Mouse (Mus musculus): ENCODE measurements around the gene Thap7. TPM values are rescaled to one million over a fixed set of nuclear protein-coding genes. Genes with fewer than 3 reads are reported as not detected.
A peak's percentile ranks its signal among the peaks of the same experiment; 100 is the strongest.

Gene Thap7
- total and polyA plus RNA-seq, 2 experiments from 2014 or later = 64.4 to 71.0 TPM

- Histone ChIP-seq H3K4me3 (ENCODE audit: low read depth, low read length) (no peak overlapping the region), H3K9ac (no peak overlapping the region), H3K27ac (ENCODE audit: low read depth, low read length) (no peak overlapping the region), H3K36me3 (ENCODE audit: insufficient read depth) (peaks cover 13% of the 10 kb centered on the region), H3K9me3 (ENCODE audit: low read length) (no peaks in the 10 kb centered on the region), H3K4me1 (ENCODE audit: insufficient read depth) (peaks cover 14% of the 10 kb centered on the region), H3K27me3 (ENCODE audit: insufficient read depth, low read length) (no peaks in the 10 kb centered on the region), H3K4me2 (ENCODE audit: low read depth) (no peak overlapping the region)
- no peak for TF ChIP-seq CTCF (IDR thresholded peaks at IDR 0.05; ENCODE audit: low read depth)
- ATAC-seq = no peak
- 79% methylated on average over 14 of the region's 14 CpGs for WGBS
- no peak for DNase-seq
Measured at GRCm38 (mm10) chr16:17532676-17533329, 1.9 kb upstream of the Thap7 start.

DNA sequence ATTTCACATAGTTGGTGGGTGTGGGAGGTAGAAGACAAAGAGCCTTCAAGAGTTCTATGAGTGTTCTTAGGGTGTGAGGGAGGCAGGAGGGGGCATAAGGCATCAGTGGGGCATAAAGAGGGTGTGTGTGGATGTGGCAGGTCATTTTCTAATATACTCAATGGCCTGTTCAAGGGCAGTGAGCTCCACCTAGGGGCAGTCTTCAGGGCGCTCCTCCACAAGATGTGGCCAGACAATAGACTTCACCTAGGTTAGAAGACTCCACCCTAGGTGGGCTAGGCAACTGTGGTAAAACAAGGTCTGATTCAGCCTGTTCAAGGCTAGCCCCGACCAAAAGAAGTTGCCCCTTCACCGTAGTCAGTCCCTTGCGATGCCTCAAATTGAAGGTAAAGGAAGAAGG is 1.3 kb upstream of the Thap7 start:
- Histone ChIP-seq H3K36me3 (ENCODE audit: insufficient read depth) (peaks cover 18% of the 10 kb centered on the region), H3K27me3 (ENCODE audit: insufficient read depth, low read length) (no peaks in the 10 kb centered on the region), H3K9ac (no peak overlapping the region), H3K9me3 (ENCODE audit: low read length) (no peaks in the 10 kb centered on the region), H3K4me1 (ENCODE audit: insufficient read depth) (peaks cover 14% of the 10 kb centered on the region), H3K4me2 (ENCODE audit: low read depth) (no peak overlapping the region), H3K27ac (ENCODE audit: low read depth, low read length) (no peak overlapping the region), H3K4me3 (ENCODE audit: low read depth, low read length) (no peak overlapping the region)
- no peak for ATAC-seq
- TF ChIP-seq CTCF (IDR thresholded peaks at IDR 0.05; ENCODE audit: low read depth) = peak; percentile 40
- WGBS = 68% methylated on average over 4 of the region's 4 CpGs
- no peak for DNase-seq

GRCm38 (mm10) chr16:17529981-17530586 is 852 bp downstream of the Thap7 start:
- Histone ChIP-seq H3K36me3 (ENCODE audit: insufficient read depth) (peaks cover 40% of the 10 kb centered on the region), H3K27ac (ENCODE audit: low read depth, low read length) (peak overlapping the region; percentile 100), H3K9ac (peak overlapping the region; percentile 93), H3K4me1 (ENCODE audit: insufficient read depth) (peaks cover 14% of the 10 kb centered on the region), H3K9me3 (ENCODE audit: low read length) (no peaks in the 10 kb centered on the region), H3K4me2 (ENCODE audit: low read depth) (peak overlapping the region; percentile 89), H3K4me3 (ENCODE audit: low read depth, low read length) (peak overlapping the region; percentile 72), H3K27me3 (ENCODE audit: insufficient read depth, low read length) (no peaks in the 10 kb centered on the region)
- WGBS = 14% methylated on average over 17 of the region's 17 CpGs
- no peak for ATAC-seq
- peak; percentile 10 for DNase-seq
- no peak for TF ChIP-seq CTCF (IDR thresholded peaks at IDR 0.05; ENCODE audit: low read depth)

GRCm38 (mm10) chr16:17528276-17528675 is 2.7 kb downstream of the Thap7 start:
- H3K9ac ChIP-seq = no peak overlapping the region
- peaks cover 55% of the 10 kb centered on the region for H3K36me3 ChIP-seq (ENCODE audit: insufficient read depth)
- no peaks in the 10 kb centered on the region for H3K27me3 ChIP-seq (ENCODE audit: insufficient read depth, low read length)
- no peak overlapping the region for H3K27ac ChIP-seq (ENCODE audit: low read depth, low read length)
- no peak overlapping the region for H3K4me3 ChIP-seq (ENCODE audit: low read depth, low read length)
- DNase-seq (no peak), ATAC-seq (no peak)
- WGBS = 86% methylated on average over 13 of the region's 13 CpGs
- TF ChIP-seq CTCF (IDR thresholded peaks at IDR 0.05; ENCODE audit: low read depth) = no peak
- peaks cover 14% of the 10 kb centered on the region for H3K4me1 ChIP-seq (ENCODE audit: insufficient read depth)
- H3K9me3 ChIP-seq (ENCODE audit: low read length) = no peaks in the 10 kb centered on the region
- H3K4me2 ChIP-seq (ENCODE audit: low read depth) = no peak overlapping the region

DNA sequence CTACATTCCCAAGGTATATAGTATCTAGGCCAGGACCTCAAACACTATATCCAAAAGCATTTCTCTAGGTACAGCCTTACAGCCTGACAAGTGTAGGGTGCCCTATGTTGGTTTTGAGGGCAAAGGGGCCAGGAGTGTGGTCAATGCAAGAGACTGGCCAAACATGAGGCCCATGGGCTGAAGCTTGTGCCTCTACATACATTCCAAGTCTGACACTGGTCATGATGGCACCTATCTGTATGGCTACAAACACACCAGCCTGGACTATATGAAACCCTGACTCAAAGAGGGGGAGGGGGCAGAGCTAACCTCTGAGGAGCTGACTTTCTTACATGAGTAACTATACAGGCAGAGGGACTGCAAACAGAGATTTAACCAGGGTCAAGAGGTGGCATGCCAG is 3.3 kb downstream of the Thap7 start:
- Histone ChIP-seq H3K4me2 (ENCODE audit: low read depth) (no peak overlapping the region), H3K36me3 (ENCODE audit: insufficient read depth) (peaks cover 62% of the 10 kb centered on the region), H3K4me3 (ENCODE audit: low read depth, low read length) (no peak overlapping the region), H3K9ac (no peak overlapping the region), H3K9me3 (ENCODE audit: low read length) (no peaks in the 10 kb centered on the region), H3K4me1 (ENCODE audit: insufficient read depth) (peaks cover 14% of the 10 kb centered on the region), H3K27ac (ENCODE audit: low read depth, low read length) (no peak overlapping the region), H3K27me3 (ENCODE audit: insufficient read depth, low read length) (no peaks in the 10 kb centered on the region)
- DNase-seq = no peak
- TF ChIP-seq CTCF (IDR thresholded peaks at IDR 0.05; ENCODE audit: low read depth) = no peak
- ATAC-seq = no peak

DNA sequence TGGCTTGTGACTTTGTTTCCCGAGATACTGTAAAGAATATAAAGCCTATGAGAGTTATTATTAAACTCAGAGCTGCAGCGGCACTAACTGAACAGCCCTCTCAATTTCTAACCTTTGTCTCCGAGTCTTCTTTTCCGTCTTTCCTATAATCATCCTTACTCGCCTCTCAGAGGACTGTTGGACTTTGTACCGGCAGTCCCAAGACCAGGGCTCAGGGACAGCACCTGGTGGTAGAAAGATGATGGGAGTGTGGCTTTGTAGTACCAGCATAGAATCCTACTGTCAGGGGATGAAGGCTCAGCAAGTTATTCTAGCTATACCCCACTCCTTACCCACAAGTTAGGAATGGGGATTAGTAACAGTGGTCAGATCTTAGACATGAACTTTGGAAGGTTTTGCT is 4.7 kb downstream of the Thap7 start:
- 93% methylated on average over 6 of the region's 6 CpGs for WGBS
- peaks cover 76% of the 10 kb centered on the region for H3K36me3 ChIP-seq (ENCODE audit: insufficient read depth)
- TF ChIP-seq CTCF (IDR thresholded peaks at IDR 0.05; ENCODE audit: low read depth) = no peak

DNA sequence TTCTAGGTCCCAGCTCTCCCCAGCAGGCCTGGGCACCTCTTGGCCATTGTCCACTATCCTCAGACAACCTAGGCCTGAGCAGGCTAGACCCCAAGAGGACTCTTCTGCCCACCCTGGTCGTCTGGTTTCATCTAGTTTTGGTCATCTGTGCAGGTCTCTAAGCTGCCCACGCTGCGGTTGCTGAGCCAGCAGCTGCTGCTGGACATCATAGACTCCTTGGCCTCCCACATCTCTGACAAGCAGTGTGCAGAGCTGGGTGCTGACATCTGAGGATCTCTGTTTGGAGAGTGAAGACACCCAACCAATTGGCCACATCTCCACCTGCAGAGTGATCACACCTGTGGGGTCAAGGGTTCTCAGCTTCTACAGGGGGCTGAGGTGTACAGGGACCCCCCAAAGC is 5.4 kb downstream of the Thap7 start:
- peaks cover 83% of the 10 kb centered on the region for H3K36me3 ChIP-seq (ENCODE audit: insufficient read depth)
- no peak for ATAC-seq
- no peak for TF ChIP-seq CTCF (IDR thresholded peaks at IDR 0.05; ENCODE audit: low read depth)

More for the DNA sequence above, 4.7 kb downstream of the Thap7 start:
- no peaks in the 10 kb centered on the region for H3K27me3 ChIP-seq (ENCODE audit: insufficient read depth, low read length)
- no peaks in the 10 kb centered on the region for H3K9me3 ChIP-seq (ENCODE audit: low read length)
- no peak for ATAC-seq
- 0 out of 2 replicates have a peak overlapping the region, but pooled peaks have one; percentile 10 for H3K9ac ChIP-seq
- DNase-seq = no peak
- H3K4me3 ChIP-seq (ENCODE audit: low read depth, low read length) = no peak overlapping the region
- H3K27ac ChIP-seq (ENCODE audit: low read depth, low read length) = no peak overlapping the region
- H3K4me1 ChIP-seq (ENCODE audit: insufficient read depth) = 0 out of 2 replicates have a peak, but pooled peaks cover 7% of the 10 kb centered on the region
- H3K4me2 ChIP-seq (ENCODE audit: low read depth) = no peak overlapping the region

More for the DNA sequence above, 5.4 kb downstream of the Thap7 start:
- Histone ChIP-seq H3K9ac (no peak overlapping the region), H3K4me2 (ENCODE audit: low read depth) (no peak overlapping the region), H3K4me1 (ENCODE audit: insufficient read depth) (0 out of 2 replicates have a peak, but pooled peaks cover 7% of the 10 kb centered on the region), H3K9me3 (ENCODE audit: low read length) (no peaks in the 10 kb centered on the region), H3K27ac (ENCODE audit: low read depth, low read length) (no peak overlapping the region), H3K4me3 (ENCODE audit: low read depth, low read length) (no peak overlapping the region), H3K27me3 (ENCODE audit: insufficient read depth, low read length) (no peaks in the 10 kb centered on the region)
- WGBS = 81% methylated on average over 3 of the region's 3 CpGs
- DNase-seq = no peak
